Mouse (Mus musculus): ENCODE results near the gene Kbtbd2. TPM values are rescaled to one million over a fixed set of nuclear protein-coding genes. Genes with fewer than 3 reads are reported as not detected.

Gene Kbtbd2
- polyA plus RNA-seq, 1 experiment, result 47.3 TPM

GRCm38 (mm10) chr6:56759324-56759723 lies 38.3 kb downstream of the Kbtbd2 start:
- Histone ChIP-seq H3K4me1 (ENCODE audit: control insufficient read depth, insufficient read depth, low read length) (no peaks in the 10 kb centered on the region), H3K27ac (ENCODE audit: insufficient read depth, low read length) (no peak overlapping the region), H3K4me3 (ENCODE audit: insufficient read depth, low read length) (no peak overlapping the region)
- TF ChIP-seq POLR2A (IDR thresholded peaks at IDR 0.05; ENCODE audit: low read depth, low read length) (no peak), CTCF (IDR thresholded peaks at IDR 0.05; ENCODE audit: borderline replicate concordance, insufficient read depth, low read length) (no peak)

DNA sequence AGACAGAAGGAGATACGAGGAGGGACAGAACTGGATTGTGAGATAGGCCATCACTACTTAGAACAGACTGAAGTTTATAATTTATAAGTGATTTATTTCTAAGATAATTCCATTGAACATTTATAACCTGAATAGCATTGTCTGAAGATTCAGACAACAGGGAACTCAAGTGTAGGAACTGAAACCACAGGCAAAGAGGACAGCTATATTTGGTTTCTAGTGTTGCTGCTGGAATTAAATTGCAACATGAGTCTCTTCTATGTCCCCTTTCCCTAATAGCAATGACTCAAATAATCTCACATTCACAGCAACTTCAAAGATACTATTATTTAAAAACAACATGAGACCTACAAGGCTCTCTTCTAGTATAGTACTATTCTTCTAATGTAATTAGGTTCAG lies 41.5 kb downstream of the Kbtbd2 start:
- H3K4me3 ChIP-seq (ENCODE audit: insufficient read depth, low read length), result no peak overlapping the region
- H3K27ac ChIP-seq (ENCODE audit: insufficient read depth, low read length), result no peak overlapping the region
- H3K4me1 ChIP-seq (ENCODE audit: control insufficient read depth, insufficient read depth, low read length), result no peaks in the 10 kb centered on the region
- TF ChIP-seq POLR2A (IDR thresholded peaks at IDR 0.05; ENCODE audit: low read depth, low read length) (no peak), CTCF (IDR thresholded peaks at IDR 0.05; ENCODE audit: borderline replicate concordance, insufficient read depth, low read length) (no peak)

DNA sequence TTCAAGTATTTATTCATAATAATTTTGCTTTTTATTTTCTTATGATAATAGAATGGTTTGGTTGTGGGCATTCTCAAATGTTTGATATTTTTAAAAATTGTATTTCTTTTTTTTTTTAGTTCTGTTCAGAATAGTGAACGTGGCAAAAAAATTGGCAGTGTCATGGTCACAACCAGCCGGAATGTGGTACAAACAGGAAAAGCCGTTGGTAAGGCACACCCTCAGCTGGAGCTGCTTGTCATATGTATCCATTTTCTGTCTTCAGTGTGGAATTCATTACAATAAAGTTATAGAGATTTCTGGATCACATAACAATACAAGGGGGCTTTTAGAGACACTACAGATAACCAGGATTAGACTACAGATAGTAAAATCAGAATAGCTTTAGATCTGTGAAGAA lies 43.9 kb downstream of the Kbtbd2 start:
- Histone ChIP-seq H3K27ac (ENCODE audit: insufficient read depth, low read length) (no peak overlapping the region), H3K4me1 (ENCODE audit: control insufficient read depth, insufficient read depth, low read length) (no peaks in the 10 kb centered on the region), H3K4me3 (ENCODE audit: insufficient read depth, low read length) (no peak overlapping the region)
- TF ChIP-seq CTCF (IDR thresholded peaks at IDR 0.05; ENCODE audit: borderline replicate concordance, insufficient read depth, low read length) (no peak), POLR2A (IDR thresholded peaks at IDR 0.05; ENCODE audit: low read depth, low read length) (no peak)

GRCm38 (mm10) chr6:56745950-56746543 lies 51.6 kb downstream of the Kbtbd2 start:
- TF ChIP-seq CTCF (IDR thresholded peaks at IDR 0.05; ENCODE audit: borderline replicate concordance, insufficient read depth, low read length), result no peak
- no peak for TF ChIP-seq POLR2A (IDR thresholded peaks at IDR 0.05; ENCODE audit: low read depth, low read length)
- Histone ChIP-seq H3K4me3 (ENCODE audit: insufficient read depth, low read length) (no peak overlapping the region), H3K27ac (ENCODE audit: insufficient read depth, low read length) (no peak overlapping the region)

GRCm38 (mm10) chr6:56732545-56732944 lies 65.1 kb downstream of the Kbtbd2 start:
- no peaks in the 10 kb centered on the region for H3K4me1 ChIP-seq (ENCODE audit: control insufficient read depth, insufficient read depth, low read length)
- H3K4me3 ChIP-seq (ENCODE audit: insufficient read depth, low read length), result no peak overlapping the region
- TF ChIP-seq POLR2A (IDR thresholded peaks at IDR 0.05; ENCODE audit: low read depth, low read length) (no peak), CTCF (IDR thresholded peaks at IDR 0.05; ENCODE audit: borderline replicate concordance, insufficient read depth, low read length) (no peak)
- peak overlapping the region; percentile 9; the same call in 1 of the 2 replicates for H3K27ac ChIP-seq (ENCODE audit: insufficient read depth, low read length)

More at GRCm38 (mm10) chr6:56745950-56746543, 51.6 kb downstream of the Kbtbd2 start:
- no peaks in the 10 kb centered on the region for H3K4me1 ChIP-seq (ENCODE audit: control insufficient read depth, insufficient read depth, low read length)

Other genes starting within 250 kb of the Kbtbd2 start
- 1.9 and 3.8 TPM in 2 replicates for gene Pde1c, start 228.7 kb downstream of the Kbtbd2 start, polyA plus RNA-seq (2011; ENCODE audit: insufficient read length, low read depth, missing spikeins)
- gene Lsm5, start 93.1 kb downstream of the Kbtbd2 start, polyA plus RNA-seq (2011; ENCODE audit: insufficient read length, low read depth, missing spikeins), result 92.4 and 119 TPM in 2 replicates
- 13.2 and 14.8 TPM in 2 replicates for gene Avl9, start 82.9 kb downstream of the Kbtbd2 start, polyA plus RNA-seq (2011; ENCODE audit: insufficient read length, low read depth, missing spikeins)
- 340 and 352 TPM in 2 replicates for gene Fkbp9, start 34.2 kb upstream of the Kbtbd2 start, polyA plus RNA-seq (2011; ENCODE audit: insufficient read length, low read depth, missing spikeins)
- gene Nt5c3, start 126.1 kb upstream of the Kbtbd2 start, polyA plus RNA-seq (2011; ENCODE audit: insufficient read length, low read depth, missing spikeins), result 17.3 and 27.0 TPM in 2 replicates
- not detected in 2 replicates for gene Vmn1r4, start 126.2 kb upstream of the Kbtbd2 start, polyA plus RNA-seq (2011; ENCODE audit: insufficient read length, low read depth, missing spikeins)
- gene Vmn1r5, start 172.5 kb upstream of the Kbtbd2 start, polyA plus RNA-seq (2011; ENCODE audit: insufficient read length, low read depth, missing spikeins), result not detected in 2 replicates
- not detected in 2 replicates for gene Vmn1r6, start 199.4 kb upstream of the Kbtbd2 start, polyA plus RNA-seq (2011; ENCODE audit: insufficient read length, low read depth, missing spikeins)
- not detected in 2 replicates for gene Vmn1r7, start 227.5 kb upstream of the Kbtbd2 start, polyA plus RNA-seq (2011; ENCODE audit: insufficient read length, low read depth, missing spikeins)
- gene Vmn1r8, start 234.5 kb upstream of the Kbtbd2 start, polyA plus RNA-seq (2011; ENCODE audit: insufficient read length, low read depth, missing spikeins), result not detected in 2 replicates